Mouse (Mus musculus): Measurements from ENCODE around the gene Ube2r2. TPM values are rescaled to one million over a fixed set of nuclear protein-coding genes. Genes with fewer than 3 reads are reported as not detected.

The Ube2r2 gene
- polyA plus RNA-seq, 1 experiment from 2014 or later, result 106 TPM

DNA sequence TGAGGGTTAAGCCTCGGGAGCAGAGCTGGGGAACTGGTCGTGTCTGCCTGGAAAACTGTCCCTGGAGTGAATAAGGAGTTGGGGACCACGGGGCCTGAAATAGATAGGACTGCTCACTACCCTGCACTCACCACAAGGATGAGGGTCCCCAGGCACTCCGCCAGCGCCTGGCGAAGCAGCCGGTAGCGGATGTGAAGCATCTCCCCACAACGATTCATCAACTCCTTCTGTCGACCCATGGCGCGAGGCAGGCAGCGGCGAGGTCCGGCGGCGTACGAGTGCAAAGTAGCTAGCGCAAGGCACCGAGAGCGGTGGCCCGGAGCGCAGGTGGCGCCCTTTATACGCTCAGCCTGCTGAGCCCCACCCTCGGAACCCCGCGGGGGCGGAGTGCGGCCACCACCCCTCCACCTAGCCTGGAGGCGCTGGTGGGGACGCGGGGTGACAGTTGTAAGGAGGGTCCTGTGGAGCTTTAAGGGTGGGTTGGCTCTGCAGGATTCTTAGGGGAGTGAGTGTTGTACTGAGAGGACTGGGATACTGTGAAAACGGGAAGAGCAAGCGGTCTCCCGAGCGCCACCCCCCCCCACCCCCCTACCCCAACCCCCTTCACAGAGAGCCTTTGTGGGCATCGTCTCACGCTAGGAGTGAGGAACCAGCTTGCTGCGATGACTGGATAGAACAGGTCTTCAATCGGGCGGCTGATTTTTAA, 37.5 kb upstream of the Ube2r2 start, which contains the start of gene Aqp3:
TSS of gene Aqp3 (minus strand) at position 313 of the 706 bp plus-strand sequence.
- H3K27me3 ChIP-seq, result peaks cover 45% of the 10 kb centered on the region
- ATAC-seq (ENCODE audit: insufficient number of reproducible peaks, insufficient read depth, low FRiP score, low TSS enrichment, low read depth), result no peak; the same call in 1 of the 2 replicates
- H3K27ac ChIP-seq, result no peak within 1 kb of the TSS
- no peaks in the 10 kb centered on the region for H3K36me3 ChIP-seq
- H3K4me2 ChIP-seq, result peak within 1 kb of the TSS; percentile 83
- H3K4me3 ChIP-seq (replicated peaks), result peak within 1 kb of the TSS; percentile 45
- H3K9ac ChIP-seq (replicated peaks), result peak within 1 kb of the TSS; percentile 44
- no peaks in the 10 kb centered on the region for H3K9me3 ChIP-seq
- peaks cover 25% of the 10 kb centered on the region for H3K4me1 ChIP-seq (replicated peaks)
- 1% methylated on average over 42 of the region's 42 CpGs for WGBS

DNA sequence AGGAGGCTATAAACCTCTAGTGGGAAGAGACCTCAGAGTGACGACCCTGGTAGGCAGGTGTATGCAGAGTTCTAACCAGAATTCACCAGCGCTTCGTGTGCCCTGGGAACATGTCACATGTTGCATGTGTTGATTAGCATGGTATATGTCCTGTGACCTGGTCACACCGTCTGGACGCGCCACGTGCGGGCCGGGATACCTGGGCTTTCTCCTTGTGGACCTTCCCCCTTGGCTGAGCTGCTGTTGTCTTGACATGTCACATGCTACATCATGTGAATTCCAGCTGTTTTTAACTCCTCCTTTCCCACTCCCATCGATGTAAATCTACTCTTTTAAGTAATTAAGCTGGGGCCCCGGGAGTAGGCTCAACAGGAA, 37.0 kb upstream of the Ube2r2 start:
- ATAC-seq (ENCODE audit: insufficient number of reproducible peaks, insufficient read depth, low FRiP score, low TSS enrichment, low read depth), result no peak; the same call in 1 of the 2 replicates
- Histone ChIP-seq H3K27ac (no peak overlapping the region), H3K4me2 (peak overlapping the region; percentile 83), H3K4me1 (replicated peaks) (peaks cover 25% of the 10 kb centered on the region), H3K9me3 (no peaks in the 10 kb centered on the region), H3K27me3 (peaks cover 45% of the 10 kb centered on the region), H3K9ac (replicated peaks) (no peak overlapping the region; the same call in 1 of the 2 replicates), H3K4me3 (replicated peaks) (peak overlapping the region; percentile 45), H3K36me3 (no peaks in the 10 kb centered on the region)
- WGBS, result 15% methylated on average over 11 of the region's 11 CpGs

DNA sequence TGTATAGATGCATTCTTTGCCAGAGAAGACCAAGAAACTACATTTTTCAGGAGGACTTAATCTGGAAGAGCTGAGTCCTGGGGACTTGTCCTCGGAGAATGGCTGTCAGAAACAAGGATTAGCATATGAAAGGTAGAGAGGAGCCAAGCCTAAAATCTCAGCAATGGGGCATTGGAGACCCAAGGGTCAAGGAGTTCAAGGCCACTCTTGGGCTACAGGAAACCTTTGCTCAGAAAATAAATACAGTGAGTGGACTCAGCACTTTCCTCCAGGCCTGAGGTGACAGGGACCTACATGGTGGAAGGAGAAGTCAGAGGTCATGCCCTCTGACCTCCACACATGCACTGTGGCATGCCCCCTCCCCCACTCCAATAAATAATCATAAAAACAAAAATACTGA, 34.6 kb upstream of the Ube2r2 start:
- ATAC-seq (ENCODE audit: insufficient number of reproducible peaks, insufficient read depth, low FRiP score, low TSS enrichment, low read depth), result no peak
- no peak overlapping the region for H3K4me3 ChIP-seq (replicated peaks)
- H3K9ac ChIP-seq (replicated peaks), result no peak overlapping the region
- no peaks in the 10 kb centered on the region for H3K9me3 ChIP-seq
- H3K4me2 ChIP-seq, result no peak overlapping the region
- H3K27me3 ChIP-seq, result peaks cover 38% of the 10 kb centered on the region
- no peaks in the 10 kb centered on the region for H3K36me3 ChIP-seq
- H3K4me1 ChIP-seq (replicated peaks), result peaks cover 22% of the 10 kb centered on the region
- WGBS, result 44% methylated on average over 1 of the region's 1 CpGs
- H3K27ac ChIP-seq, result no peak overlapping the region

DNA sequence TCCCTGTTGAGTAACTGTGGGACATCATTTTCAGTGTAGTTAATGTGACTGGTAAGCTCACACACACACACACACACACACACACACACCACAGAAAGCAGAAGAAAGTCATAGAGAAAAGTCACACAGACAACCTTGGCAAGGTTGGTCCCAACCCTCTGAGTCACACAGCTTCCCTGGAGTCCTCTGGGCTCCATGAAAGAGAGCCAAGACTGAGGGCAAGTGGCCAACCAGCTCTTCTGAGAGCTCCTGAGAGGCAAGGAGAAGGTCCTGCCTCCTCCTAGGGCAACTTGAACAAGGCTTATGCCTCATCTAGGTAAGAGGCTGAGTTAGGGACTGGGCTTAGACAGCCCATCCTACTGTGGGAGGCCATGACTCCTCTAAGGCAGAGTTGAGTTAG, 32.6 kb upstream of the Ube2r2 start:
- Histone ChIP-seq H3K4me2 (no peak overlapping the region), H3K4me3 (replicated peaks) (no peak overlapping the region), H3K36me3 (no peaks in the 10 kb centered on the region), H3K4me1 (replicated peaks) (peaks cover 8% of the 10 kb centered on the region), H3K27ac (no peak overlapping the region), H3K27me3 (peaks cover 19% of the 10 kb centered on the region), H3K9ac (replicated peaks) (no peak overlapping the region), H3K9me3 (no peaks in the 10 kb centered on the region)
- no peak for ATAC-seq (ENCODE audit: insufficient number of reproducible peaks, insufficient read depth, low FRiP score, low TSS enrichment, low read depth)

DNA sequence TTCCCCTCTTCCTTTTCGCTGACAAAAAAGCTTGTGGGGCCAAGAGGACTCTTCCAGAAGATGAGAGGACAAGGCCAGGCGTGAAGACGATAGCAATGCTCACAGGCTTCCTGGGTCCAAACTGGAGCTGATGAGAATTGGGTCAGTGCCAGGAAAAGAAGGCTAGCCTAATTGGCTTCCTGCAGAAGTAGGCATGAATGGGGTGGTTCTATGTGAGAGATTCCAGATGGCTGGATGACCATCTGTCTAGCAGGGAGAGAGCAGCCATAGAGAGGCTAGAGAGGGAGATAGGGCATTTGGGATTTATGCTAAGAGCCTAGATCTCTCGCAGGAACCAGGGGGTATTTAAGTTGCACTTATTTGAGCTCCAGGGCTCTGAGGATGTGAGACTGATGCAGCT, 28.1 kb upstream of the Ube2r2 start:
- H3K9me3 ChIP-seq, result no peaks in the 10 kb centered on the region
- no peak overlapping the region for H3K4me3 ChIP-seq (replicated peaks)
- WGBS, result 72% methylated on average over 4 of the region's 4 CpGs
- H3K4me2 ChIP-seq, result no peak overlapping the region
- no peaks in the 10 kb centered on the region for H3K27me3 ChIP-seq
- H3K36me3 ChIP-seq, result no peaks in the 10 kb centered on the region
- H3K9ac ChIP-seq (replicated peaks), result 0 out of 2 replicates have a peak overlapping the region, but pooled peaks have one; percentile 12
- no peaks in the 10 kb centered on the region for H3K4me1 ChIP-seq (replicated peaks)
- no peak overlapping the region for H3K27ac ChIP-seq
- ATAC-seq (ENCODE audit: insufficient number of reproducible peaks, insufficient read depth, low FRiP score, low TSS enrichment, low read depth), result no peak

DNA sequence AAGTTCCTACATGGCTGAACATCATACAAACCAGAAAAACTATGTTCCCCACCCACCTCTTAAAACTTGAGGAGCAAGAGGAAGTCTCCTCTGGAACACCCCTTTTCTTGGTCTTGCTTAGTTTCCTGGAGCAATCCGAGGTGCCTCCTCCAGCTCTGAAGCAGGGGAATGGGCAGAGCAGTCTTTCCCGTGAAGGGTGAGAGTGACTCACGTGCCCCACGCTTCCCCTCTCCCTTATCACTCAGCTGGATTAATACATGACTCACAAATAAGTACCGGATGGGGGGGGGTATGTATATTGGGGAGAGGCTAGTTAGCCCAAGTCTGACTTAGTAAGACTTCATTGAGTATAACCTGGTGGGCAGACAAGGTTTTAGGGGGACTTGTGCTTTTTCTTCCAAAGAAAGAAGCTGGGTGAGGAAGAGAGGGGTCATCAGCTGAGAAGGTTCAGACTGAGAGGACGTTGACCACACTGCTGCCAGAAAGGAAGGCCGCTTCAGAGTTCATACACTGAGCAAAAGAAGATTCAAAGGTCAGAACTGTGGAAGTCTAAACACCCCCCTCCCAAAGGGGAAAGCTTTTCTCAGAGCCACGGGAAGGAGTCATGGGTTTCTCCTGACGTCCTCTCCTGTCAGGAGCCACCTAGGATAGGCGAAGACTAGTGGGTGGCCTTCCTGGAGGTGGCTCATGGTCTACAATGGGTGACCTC, 26.7 kb upstream of the Ube2r2 start:
- Histone ChIP-seq H3K4me3 (replicated peaks) (no peak overlapping the region), H3K27ac (no peak overlapping the region), H3K4me2 (no peak overlapping the region), H3K4me1 (replicated peaks) (no peaks in the 10 kb centered on the region), H3K27me3 (no peaks in the 10 kb centered on the region), H3K36me3 (peaks cover 3% of the 10 kb centered on the region), H3K9me3 (no peaks in the 10 kb centered on the region), H3K9ac (replicated peaks) (no peak overlapping the region)
- ATAC-seq (ENCODE audit: insufficient number of reproducible peaks, insufficient read depth, low FRiP score, low TSS enrichment, low read depth), result no peak
- WGBS, result 84% methylated on average over 10 of the region's 10 CpGs

DNA sequence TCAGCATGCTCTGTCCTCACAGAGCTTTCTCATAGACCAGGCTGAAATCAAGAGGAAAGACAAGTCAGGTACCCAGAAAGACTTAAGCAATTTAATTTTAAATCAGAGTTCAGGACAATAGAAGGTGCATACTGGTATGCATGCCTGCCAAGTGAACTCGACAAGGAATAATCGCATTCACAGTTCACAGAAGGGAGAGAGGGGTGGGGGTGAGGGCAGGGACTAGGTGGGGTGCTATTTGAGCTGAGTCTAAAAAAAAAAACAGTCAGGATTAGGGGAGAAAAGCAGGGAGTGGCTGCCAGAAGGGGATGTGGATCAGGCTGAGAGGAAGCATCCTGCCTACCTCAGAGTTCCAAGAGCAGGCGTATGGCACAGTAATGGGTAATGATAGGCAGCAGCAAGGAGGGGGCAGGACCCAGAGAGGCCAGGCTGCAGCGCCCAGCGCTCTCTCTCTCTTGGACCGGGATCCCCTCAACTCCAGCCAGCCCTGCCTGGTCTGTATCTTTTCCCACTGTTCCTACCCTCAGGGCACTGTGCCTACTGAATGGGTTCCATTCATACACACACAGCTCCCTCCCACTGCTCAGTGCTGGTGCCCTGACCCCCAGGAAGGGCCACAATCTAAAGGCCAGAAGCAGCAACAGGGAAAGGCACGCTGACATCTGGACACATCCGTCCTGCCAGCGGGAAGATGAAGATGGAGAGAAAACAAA, 21.0 kb upstream of the Ube2r2 start:
- Histone ChIP-seq H3K36me3 (peaks cover 60% of the 10 kb centered on the region), H3K9ac (replicated peaks) (no peak overlapping the region), H3K27me3 (no peaks in the 10 kb centered on the region), H3K4me1 (replicated peaks) (no peaks in the 10 kb centered on the region), H3K4me2 (no peak overlapping the region), H3K9me3 (no peaks in the 10 kb centered on the region), H3K4me3 (replicated peaks) (no peak overlapping the region), H3K27ac (no peak overlapping the region)
- WGBS, result 89% methylated on average over 9 of the region's 9 CpGs
- ATAC-seq (ENCODE audit: insufficient number of reproducible peaks, insufficient read depth, low FRiP score, low TSS enrichment, low read depth), result no peak

DNA sequence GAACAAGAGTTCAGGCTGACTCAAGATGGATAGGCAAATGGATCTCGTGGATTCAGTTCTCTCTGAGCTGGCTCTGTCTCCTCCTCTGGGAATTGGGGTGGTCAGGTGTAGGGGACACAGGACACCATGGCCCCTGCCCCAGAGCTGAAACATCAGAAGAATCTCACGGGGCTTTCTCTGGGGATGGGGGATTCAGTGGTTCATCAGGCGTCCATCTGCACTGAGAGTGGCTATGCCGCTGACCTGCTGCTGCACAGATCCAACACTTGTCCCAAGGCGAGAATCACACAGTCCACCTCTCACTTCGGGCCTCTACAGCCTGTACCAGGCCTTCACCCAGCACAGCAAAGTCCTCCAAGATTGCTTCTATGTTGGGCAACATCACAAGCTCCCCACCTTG, 20.5 kb upstream of the Ube2r2 start:
- Histone ChIP-seq H3K36me3 (peaks cover 65% of the 10 kb centered on the region), H3K9ac (replicated peaks) (no peak overlapping the region), H3K27ac (no peak overlapping the region), H3K9me3 (no peaks in the 10 kb centered on the region), H3K27me3 (no peaks in the 10 kb centered on the region), H3K4me3 (replicated peaks) (no peak overlapping the region), H3K4me2 (no peak overlapping the region), H3K4me1 (replicated peaks) (no peaks in the 10 kb centered on the region)
- WGBS, result 88% methylated on average over 6 of the region's 6 CpGs
- no peak for ATAC-seq (ENCODE audit: insufficient number of reproducible peaks, insufficient read depth, low FRiP score, low TSS enrichment, low read depth)

GRCm38 (mm10) chr4:41115793-41116192, 19.8 kb upstream of the Ube2r2 start:
- Histone ChIP-seq H3K36me3 (peaks cover 73% of the 10 kb centered on the region), H3K27me3 (no peaks in the 10 kb centered on the region), H3K4me3 (replicated peaks) (no peak overlapping the region), H3K4me2 (no peak overlapping the region), H3K9me3 (no peaks in the 10 kb centered on the region), H3K9ac (replicated peaks) (no peak overlapping the region), H3K4me1 (replicated peaks) (no peaks in the 10 kb centered on the region), H3K27ac (no peak overlapping the region)
- WGBS, result 92% methylated on average over 15 of the region's 15 CpGs
- ATAC-seq (ENCODE audit: insufficient number of reproducible peaks, insufficient read depth, low FRiP score, low TSS enrichment, low read depth), result no peak

DNA sequence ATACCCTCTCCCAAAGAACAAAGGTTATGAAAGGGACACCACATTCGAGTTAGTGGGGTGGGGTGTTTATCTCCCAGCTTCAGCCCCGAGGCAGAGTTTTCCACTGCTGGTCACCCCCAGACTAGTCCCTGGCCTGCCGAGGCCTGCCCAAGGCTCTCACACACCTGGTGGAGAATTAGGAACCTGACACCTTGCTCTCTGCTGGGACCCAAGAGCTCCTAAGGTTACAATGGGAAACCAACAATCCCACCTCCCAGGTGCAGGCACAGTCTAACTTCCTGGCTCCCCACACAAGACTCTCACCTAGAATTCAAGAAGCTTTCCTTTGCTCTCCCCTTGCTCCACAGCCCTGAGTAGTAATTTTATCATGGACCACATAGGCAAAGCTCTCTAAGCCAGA, 18.7 kb upstream of the Ube2r2 start:
- WGBS, result 73% methylated on average over 3 of the region's 3 CpGs
- no peak overlapping the region for H3K27ac ChIP-seq
- H3K9me3 ChIP-seq, result no peaks in the 10 kb centered on the region
- no peak overlapping the region for H3K4me2 ChIP-seq
- H3K4me3 ChIP-seq (replicated peaks), result no peak overlapping the region
- no peak for ATAC-seq (ENCODE audit: insufficient number of reproducible peaks, insufficient read depth, low FRiP score, low TSS enrichment, low read depth)
- H3K9ac ChIP-seq (replicated peaks), result no peak overlapping the region
- no peaks in the 10 kb centered on the region for H3K4me1 ChIP-seq (replicated peaks)
- peaks cover 83% of the 10 kb centered on the region for H3K36me3 ChIP-seq
- H3K27me3 ChIP-seq, result no peaks in the 10 kb centered on the region

DNA sequence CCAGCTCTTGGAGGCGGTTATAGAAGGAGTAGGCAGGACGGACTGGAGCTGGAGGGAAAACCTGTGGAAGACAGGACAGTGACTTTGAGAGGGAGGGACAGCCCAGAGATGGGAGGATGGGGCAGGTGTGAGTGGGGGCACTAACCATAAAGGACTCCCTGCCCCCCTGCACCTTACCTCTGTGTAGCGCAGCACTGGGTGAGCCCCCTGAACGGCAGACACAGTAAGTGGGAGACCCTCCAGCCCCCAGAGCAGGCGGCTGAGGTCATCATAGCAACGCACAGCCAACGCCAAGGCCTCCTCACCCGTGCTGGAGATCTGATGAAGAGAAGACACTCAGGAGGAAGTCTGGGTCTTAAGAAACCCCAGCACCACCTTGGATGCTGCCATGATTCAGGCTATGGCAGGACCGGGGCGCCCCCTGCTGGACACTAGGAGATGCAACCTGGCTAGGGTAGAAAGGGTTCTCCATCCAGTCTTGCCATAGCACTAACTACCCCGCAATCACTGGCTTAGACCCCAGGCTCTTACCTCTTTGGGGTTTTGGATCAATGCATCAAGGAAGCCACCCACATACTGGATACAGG, 16.7 kb upstream of the Ube2r2 start:
- Histone ChIP-seq H3K27ac (no peak overlapping the region), H3K4me3 (replicated peaks) (no peak overlapping the region), H3K9me3 (no peaks in the 10 kb centered on the region), H3K4me2 (no peak overlapping the region), H3K36me3 (peaks cover 89% of the 10 kb centered on the region), H3K27me3 (no peaks in the 10 kb centered on the region), H3K4me1 (replicated peaks) (peaks cover 10% of the 10 kb centered on the region), H3K9ac (replicated peaks) (no peak overlapping the region)
- 72% methylated on average over 11 of the region's 11 CpGs for WGBS
- peak; percentile 40; the same call in 1 of the 2 replicates for ATAC-seq (ENCODE audit: insufficient number of reproducible peaks, insufficient read depth, low FRiP score, low TSS enrichment, low read depth)
